Mouse (Mus musculus) MEL (cell line): ENCODE results near the gene Bloc1s6.

ENCODE experiments used
- CHD1 ChIP-seq: IDR thresholded peaks from 2 replicates; pipeline ENCODE4 v1.6.1; 2012; ENCODE audit warnings: low read depth, mild to moderate bottlenecking, inconsistent platforms, low read length, improper control_type of control experiment
- CTCF ChIP-seq, 3 experiments: IDR thresholded peaks in 2 of 3; conservative IDR thresholded peaks in 1 of 3; 2 replicates each; pipeline ENCODE4 v1.5.1; 2011 to 2012; ENCODE audit warnings: low read length in 3 of 3, low read depth in 2 of 3, mild to moderate bottlenecking in 2 of 3, improper control_type of control experiment in 1 of 3, inconsistent platforms in 1 of 3, mixed read lengths in 1 of 3, moderate library complexity in 1 of 3; ENCODE audit not compliant: control insufficient read depth in 1 of 3, insufficient read depth in 1 of 3, poor library complexity in 1 of 3, severe bottlenecking in 1 of 3
- E2F4 ChIP-seq: IDR thresholded peaks from 2 replicates; pipeline ENCODE4 v1.6.1; 2011; ENCODE audit warnings: low read depth, low read length, improper control_type of control experiment, borderline replicate concordance
- ELF1 ChIP-seq: IDR thresholded peaks from 2 replicates; pipeline ENCODE4 v1.6.1; 2014; ENCODE audit warnings: low read depth, mild to moderate bottlenecking, inconsistent platforms, low read length, improper control_type of control experiment, moderate library complexity
- EP300 ChIP-seq, 2 experiments: IDR thresholded peaks; 2 replicates each; pipeline ENCODE4 v1.6.1; 2011; ENCODE audit warnings: improper control_type of control experiment in 2 of 2, low read length in 2 of 2, low read depth in 1 of 2, mild to moderate bottlenecking in 1 of 2
- ETS1 ChIP-seq: IDR thresholded peaks from 2 replicates; pipeline ENCODE4 v1.6.1; 2012; ENCODE audit warnings: low read depth, mild to moderate bottlenecking, inconsistent platforms, low read length, improper control_type of control experiment, moderate library complexity
- GABPA ChIP-seq: IDR thresholded peaks from 2 replicates; pipeline ENCODE4 v1.6.1; 2012; ENCODE audit warnings: low read depth, mild to moderate bottlenecking, inconsistent platforms, low read length, improper control_type of control experiment, moderate library complexity
- GATA1 ChIP-seq: IDR thresholded peaks from 2 replicates; pipeline ENCODE4 v1.6.1; 2011; ENCODE audit warnings: low read depth, low read length, improper control_type of control experiment
- HCFC1 ChIP-seq: IDR thresholded peaks from 2 replicates; pipeline ENCODE4 v1.6.1; 2012; ENCODE audit warnings: low read depth, mild to moderate bottlenecking, inconsistent platforms, low read length, improper control_type of control experiment, moderate library complexity
- JUND ChIP-seq: IDR thresholded peaks from 2 replicates; pipeline ENCODE4 v1.6.1; 2011; ENCODE audit warnings: low read depth, mild to moderate bottlenecking, improper control_type of control experiment, low read length
- MAX ChIP-seq: IDR thresholded peaks from 2 replicates; pipeline ENCODE4 v1.6.1; 2011; ENCODE audit warnings: low read length, improper control_type of control experiment
- POLR2A ChIP-seq, 2 experiments: IDR thresholded peaks; 2 replicates each; pipeline ENCODE4 v1.6.1; 2011 to 2012; ENCODE audit warnings: low read length in 2 of 2, mild to moderate bottlenecking in 2 of 2, control low read depth in 1 of 2, improper control_type of control experiment in 1 of 2, low read depth in 1 of 2, moderate library complexity in 1 of 2; ENCODE audit not compliant: control insufficient read depth in 1 of 2, insufficient read depth in 1 of 2, poor library complexity in 1 of 2
- RAD21 ChIP-seq: IDR thresholded peaks from 2 replicates; pipeline ENCODE4 v1.6.1; 2011; ENCODE audit warnings: mild to moderate bottlenecking, low read depth, low read length, improper control_type of control experiment

DNA sequence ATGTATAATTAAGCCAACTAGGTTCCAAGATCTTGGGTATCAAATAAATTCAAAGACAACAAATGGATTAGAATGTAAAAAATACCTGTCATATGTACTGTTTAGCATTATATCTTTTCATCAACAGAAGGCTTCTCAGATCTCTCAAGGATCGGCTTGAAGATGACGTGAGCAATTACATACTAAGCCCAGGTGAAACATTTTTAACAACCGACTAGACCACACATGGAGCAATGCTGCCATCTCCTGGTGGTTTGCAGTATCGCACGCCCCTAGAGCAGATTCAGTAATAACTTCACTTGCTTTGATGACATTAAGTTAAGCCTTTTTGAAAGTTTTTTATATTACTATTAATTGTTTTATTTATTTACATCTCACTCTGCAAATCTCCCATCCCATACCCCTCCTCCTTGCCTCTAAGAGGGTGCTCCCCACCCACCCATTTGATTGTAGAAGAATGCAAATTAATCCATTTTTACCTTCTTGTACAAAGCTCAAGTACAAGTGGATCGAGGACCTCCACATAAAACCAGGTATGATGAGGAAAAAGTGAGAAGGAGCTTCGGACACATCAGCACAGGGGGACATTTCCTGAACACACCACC is 15.5 kb downstream of the Bloc1s6 start:
- TF ChIP-seq EP300 (IDR thresholded peaks at IDR 0.05; ENCODE audit: low read depth in 1 of 2, low read length in 2 of 2) = no peak
- TF ChIP-seq ELF1 = no peak
- TF ChIP-seq ETS1 = no peak
- TF ChIP-seq CTCF (IDR thresholded peaks at IDR 0.05 in 2 of 3, conservative IDR thresholded peaks at IDR 0.05 in 1 of 3; ENCODE audit: control insufficient read depth in 1 of 3, insufficient read depth in 1 of 3, low read depth in 2 of 3, low read length in 3 of 3, poor library complexity in 1 of 3, severe bottlenecking in 1 of 3) = peak; percentile 27 to 69 (median 67); a peak in 5 of 6 replicates
- no peak for TF ChIP-seq POLR2A (IDR thresholded peaks at IDR 0.05; ENCODE audit: control insufficient read depth in 1 of 2, insufficient read depth in 1 of 2, low read depth in 1 of 2, low read length in 2 of 2, poor library complexity in 1 of 2)
- TF ChIP-seq GABPA = no peak
- no peak for TF ChIP-seq MAX
- no peak for TF ChIP-seq GATA1
- TF ChIP-seq JUND = 0 out of 2 replicates have a peak, but pooled peaks have one; percentile 55
- no peak for TF ChIP-seq CHD1
- peak; percentile 81 for TF ChIP-seq RAD21
- no peak for TF ChIP-seq HCFC1
- TF ChIP-seq E2F4 = no peak
